Mouse (Mus musculus) spleen, adult 12 weeks (tissue): ENCODE results near the gene Myo9a.
"Not testable (repeated sequence)": the region's sequence is repeated elsewhere in the genome, so short reads cannot be mapped to it uniquely, and the experiment has no call there.

ENCODE experiments used
- DNase-seq: peaks from one replicate; pipeline ENCODE4 v3.0.0; 2022; ENCODE audit warnings: low spot score

Gene Myo9a

DNA sequence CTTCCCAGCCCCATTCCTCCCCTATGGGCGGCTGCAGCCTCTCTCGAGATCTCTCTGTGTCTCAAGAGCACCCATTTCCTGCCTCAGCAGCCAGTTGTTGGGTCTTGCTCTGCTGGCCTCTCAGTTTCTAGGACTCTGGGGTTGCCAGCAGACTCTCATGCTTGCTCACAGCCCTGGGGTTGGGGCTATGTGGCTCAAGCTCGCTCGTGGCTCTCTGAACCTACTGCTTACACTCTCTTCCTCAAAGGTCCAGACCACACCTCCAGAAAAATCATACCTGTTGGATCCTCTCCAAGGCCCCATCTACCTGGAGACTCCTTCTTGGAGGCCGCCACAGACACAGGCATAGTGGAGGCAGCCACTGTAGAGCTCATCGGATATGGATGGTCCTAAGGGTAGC, 198.8 kb downstream of the Myo9a start:
- no peak for DNase-seq

- DNase-seq = no peak
Measured at GRCm38 (mm10) chr9:59949981-59950380, 199.3 kb downstream of the Myo9a start.

DNA sequence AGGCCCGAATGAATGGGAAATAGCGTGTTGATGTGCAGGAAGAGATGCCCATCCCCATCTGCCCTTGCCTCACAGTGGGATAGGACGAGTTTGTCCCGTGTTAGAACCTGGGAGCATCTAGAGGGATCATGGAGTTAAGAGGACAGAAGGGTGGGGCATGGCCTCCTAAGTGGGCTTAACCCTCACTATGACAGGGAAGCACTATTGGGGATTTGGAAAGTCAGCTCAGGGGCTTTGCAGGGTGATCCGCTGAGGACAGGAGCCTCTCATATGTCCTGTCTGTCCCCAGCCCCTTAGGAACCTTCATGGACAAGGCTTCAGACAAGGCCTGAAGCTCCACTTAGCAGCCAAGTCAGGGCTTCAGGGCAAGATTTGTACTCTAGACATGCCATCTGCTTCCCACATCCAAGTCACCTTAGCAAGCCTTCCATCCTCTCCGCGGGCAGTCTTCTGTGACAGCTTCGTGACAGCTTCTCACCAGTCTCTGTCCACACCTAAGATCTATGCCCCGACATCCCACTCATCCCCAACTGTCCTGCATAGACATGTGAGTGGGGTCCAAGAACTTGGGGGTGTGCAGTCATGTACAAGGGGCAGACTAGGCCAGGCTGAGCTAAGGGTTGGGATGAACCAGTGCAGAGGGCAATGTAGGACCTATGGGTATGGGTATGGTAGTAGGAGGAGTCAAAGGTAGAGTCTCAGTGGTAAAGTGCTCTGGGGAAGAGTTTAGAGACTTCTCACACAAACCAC, 200.5 kb downstream of the Myo9a start:
- no peak for DNase-seq

GRCm38 (mm10) chr9:59951943-59952342, 201.2 kb downstream of the Myo9a start:
- DNase-seq = no peak

GRCm38 (mm10) chr9:59952515-59953070, 201.9 kb downstream of the Myo9a start:
- DNase-seq = no peak

DNA sequence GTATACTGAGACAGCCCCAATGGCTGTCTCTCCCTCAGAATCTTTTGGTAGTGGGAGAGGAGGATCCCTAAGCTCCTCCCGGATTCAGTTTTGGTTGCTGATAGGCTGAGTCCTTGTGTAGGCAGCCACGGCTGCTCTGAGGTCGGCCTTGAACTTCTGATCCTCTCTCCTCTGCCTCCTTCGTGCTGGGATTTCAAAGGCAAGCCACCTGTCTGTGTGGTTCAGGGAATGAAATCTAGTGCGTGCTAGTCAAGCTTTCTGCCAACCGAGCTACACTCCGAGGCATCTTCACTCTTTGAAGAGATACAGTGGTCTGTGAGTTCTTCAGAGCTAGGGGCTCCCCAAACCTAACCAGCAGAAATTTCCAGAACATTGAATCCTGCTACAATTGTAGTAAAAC, 202.9 kb downstream of the Myo9a start:
- DNase-seq = no peak

DNA sequence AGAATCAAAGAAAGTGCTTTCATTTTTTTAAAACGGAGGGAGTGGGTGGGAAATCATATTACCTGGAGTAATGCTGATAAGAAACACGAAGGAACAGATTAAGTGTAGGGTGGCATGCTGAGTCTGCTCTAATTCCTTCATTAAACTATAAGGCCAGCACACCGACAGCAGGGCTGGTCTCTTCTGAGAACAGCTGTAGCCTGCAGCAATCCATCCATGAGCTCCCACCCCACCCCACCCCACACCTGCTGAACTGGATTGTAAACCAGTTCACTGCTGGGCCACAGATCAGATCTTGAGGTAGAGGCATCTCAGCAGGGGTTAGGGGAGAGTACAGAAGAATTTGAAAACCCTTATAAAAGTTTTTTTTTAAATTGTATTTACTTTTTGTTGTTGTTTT, 204.5 kb downstream of the Myo9a start:
- DNase-seq = no peak

- DNase-seq = no peak
Measured at GRCm38 (mm10) chr9:59955692-59956091, 205.0 kb downstream of the Myo9a start.

DNA sequence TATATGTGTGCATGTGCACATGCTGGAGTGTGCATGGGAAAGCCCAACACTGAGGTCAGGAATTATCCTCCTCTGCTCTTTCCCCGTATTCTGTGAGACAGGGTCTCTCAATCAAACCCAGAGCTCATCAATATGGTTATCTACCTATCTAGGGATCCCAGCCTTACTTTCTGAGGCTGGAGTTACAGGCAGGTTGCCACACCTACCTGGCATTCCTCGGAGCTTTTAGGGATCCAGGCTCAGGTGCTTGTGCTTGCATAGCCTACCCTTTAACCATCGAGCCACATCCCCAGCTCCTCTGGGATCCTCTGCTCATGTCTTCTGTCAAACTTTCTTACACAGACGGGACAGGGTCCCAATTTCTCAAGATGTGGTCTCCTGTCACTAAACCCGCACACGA, 205.8 kb downstream of the Myo9a start:
- no peak for DNase-seq

DNA sequence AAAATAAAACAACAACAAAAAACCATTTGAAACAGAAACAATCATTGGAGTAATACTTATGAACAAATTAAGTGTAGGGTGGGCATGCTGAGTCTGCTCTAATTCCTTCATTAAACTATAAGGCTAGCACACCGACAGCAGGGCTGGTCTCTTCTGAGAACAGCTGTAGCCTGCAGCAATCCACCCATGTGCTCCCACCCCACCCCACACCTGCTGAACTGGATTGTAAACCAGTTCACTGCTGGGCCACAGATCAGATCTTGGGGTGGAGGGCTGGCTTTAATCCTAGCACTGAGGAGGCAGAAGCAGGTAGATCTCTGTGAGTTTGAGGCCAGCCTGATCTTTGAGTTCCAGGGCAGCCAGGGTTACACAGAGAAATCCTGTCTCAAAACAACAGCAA, 207.4 kb downstream of the Myo9a start:
- not testable (repeated sequence) for DNase-seq

DNA sequence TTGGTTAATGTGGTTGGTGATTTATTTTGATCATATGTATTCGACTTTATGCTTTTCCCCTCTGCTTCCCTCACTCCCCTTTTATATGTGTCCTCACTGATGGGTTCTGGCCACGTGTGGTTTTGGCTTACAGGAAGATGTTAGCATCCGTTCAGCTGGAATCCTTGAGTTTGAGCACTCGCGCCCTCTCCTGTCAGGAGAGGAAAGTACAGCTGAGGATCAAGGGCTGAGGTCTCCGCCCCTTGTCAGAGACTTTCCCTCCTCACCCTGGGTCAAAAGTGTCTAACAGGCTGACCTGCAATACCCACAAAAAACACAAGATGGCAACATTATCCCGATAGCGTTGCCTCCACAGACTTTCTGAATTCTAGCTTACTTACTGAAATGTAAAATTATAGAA, 208.6 kb downstream of the Myo9a start:
- DNase-seq = peak; percentile 28

- no peak for DNase-seq
Measured at GRCm38 (mm10) chr9:59960559-59960958, 209.9 kb downstream of the Myo9a start, which contains the start of gene Nr2e3. Gene Nr2e3 (minus strand): TSS chr9:59960659.

DNA sequence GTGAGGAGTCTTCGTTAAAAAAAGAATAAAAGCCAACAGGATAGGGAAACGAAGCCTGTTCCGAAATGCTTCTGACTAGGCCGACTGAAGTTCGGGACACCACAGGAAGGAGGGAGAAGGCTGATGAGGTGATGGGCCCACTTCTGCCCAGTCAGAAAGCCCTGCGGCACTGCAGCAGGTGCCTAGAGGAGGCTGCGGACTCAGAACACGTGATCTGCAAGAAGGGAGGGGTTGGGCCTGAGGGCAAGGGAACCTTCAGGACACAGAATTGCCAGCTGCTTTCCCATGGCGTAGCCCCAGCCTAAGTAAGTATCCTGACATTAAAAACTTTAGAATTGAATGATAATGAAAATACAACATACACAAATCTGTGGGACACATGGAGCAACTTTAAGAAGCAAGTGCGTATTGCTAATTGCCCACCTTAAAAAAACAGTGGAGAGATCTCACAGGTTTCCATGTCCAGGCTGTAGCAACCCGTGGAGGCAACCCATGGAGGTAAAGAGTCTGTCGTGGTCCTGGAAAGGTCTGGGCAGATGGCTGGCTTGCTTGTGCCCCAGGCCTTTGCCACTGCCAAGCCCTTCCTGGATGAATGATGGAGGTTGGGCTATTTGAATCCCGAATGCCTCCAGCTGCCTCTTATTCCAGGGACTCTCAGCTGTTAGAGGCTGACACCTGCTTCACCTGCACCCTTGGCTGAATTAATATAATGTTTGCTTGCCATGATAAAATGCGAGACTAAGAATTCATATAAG, 210.7 kb downstream of the Myo9a start:
- DNase-seq = no peak

- DNase-seq = no peak
Measured at GRCm38 (mm10) chr9:59964367-59964766, 213.7 kb downstream of the Myo9a start.

DNA sequence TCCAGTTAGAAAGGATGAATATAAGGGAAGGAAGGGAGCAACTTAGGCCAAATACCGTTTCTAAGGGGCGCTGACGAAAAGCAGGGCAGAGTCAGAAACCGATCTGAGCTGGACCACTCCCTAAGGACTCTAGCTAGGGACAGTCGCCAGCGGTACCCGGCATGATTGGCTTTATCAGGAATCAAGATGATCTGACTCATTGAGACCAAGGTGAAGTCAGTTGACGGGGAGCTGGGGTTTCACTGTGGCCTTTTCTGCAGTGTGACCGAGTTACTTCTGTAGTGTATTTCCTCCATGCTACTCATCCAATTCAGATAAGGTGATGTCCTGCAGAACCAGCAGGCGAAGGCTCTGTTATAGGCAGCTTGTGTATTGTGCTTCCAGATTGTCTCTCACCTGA, 214.3 kb downstream of the Myo9a start:
- DNase-seq = no peak

- no peak for DNase-seq
Measured at GRCm38 (mm10) chr9:59969383-59969782, 218.7 kb downstream of the Myo9a start.

DNA sequence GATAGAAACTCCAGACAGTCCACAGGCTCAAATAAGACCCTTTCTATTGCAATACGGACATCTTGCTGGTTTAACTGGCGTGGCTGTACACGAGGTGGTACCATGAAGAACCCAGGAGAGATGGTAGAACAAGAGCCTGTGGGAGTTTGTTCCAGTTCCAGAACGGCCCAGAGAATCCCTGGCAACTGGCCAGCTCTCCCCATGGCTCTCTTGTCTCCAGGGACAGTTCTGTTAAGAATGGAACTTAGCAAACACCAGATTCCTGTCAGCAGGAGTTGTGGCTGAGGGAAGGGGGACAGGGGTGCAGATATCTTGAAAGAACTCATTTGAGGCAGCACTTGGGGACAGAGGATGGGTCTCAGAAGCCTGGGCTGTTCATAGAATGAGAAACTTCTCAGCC, 220.6 kb downstream of the Myo9a start:
- DNase-seq = no peak
